Mouse (Mus musculus): ENCODE results near the gene Taf11.

Gene Taf11

GRCm38 (mm10) chr17:27934136-27934910 lies 24.7 kb upstream of the Taf11 start:
- ChIA-PET POLR2A (interaction anchor here in 1 of 4 experiments (1.0 kb wide), 1 partner anchor 8 kb away, joined by 3 read pairs; no protein-coding TSS in a partner anchor), CTCF (interaction anchor here in 2 of 4 experiments (0.6 to 1.7 kb wide), 3 partner anchors 35 to 114 kb away, joined by 3 to 4 read pairs (median 3); no protein-coding TSS in a partner anchor)

GRCm38 (mm10) chr17:27931826-27932225 lies 22.2 kb upstream of the Taf11 start:
- POLR2A ChIA-PET = interaction anchor here in 1 of 4 experiments (0.6 to 1.2 kb wide), 2 partner anchors 10 to 321 kb away, joined by 3 to 6 read pairs; no protein-coding TSS in a partner anchor

GRCm38 (mm10) chr17:27930291-27930690 lies 20.6 kb upstream of the Taf11 start:
- CTCF ChIA-PET = interaction anchor here in 2 of 4 experiments (0.6 to 0.9 kb wide), 2 partner anchors 118 to 165 kb away, joined by 3 read pairs; no protein-coding TSS in a partner anchor
- POLR2A ChIA-PET = interaction anchor here in 2 of 4 experiments (0.8 to 1.6 kb wide), 3 partner anchors 20 to 314 kb away, joined by 3 read pairs; no protein-coding TSS in a partner anchor

More at GRCm38 (mm10) chr17:27931826-27932225, 22.2 kb upstream of the Taf11 start:
- CTCF ChIA-PET = no interaction called here

- CTCF ChIA-PET = interaction anchor here in 2 of 4 experiments (0.6 to 0.8 kb wide), 5 partner anchors 44 to 541 kb away, joined by 3 to 6 read pairs (median 3); no protein-coding TSS in a partner anchor
- POLR2A ChIA-PET = interaction anchor here in 2 of 4 experiments (0.6 to 2.8 kb wide), 2 partner anchors 16 to 187 kb away, joined by 4 to 11 read pairs; partner anchors contain the start of genes Anks1 (in 1 of the 2) and Taf11 (in 1 of the 2)
Observed at GRCm38 (mm10) chr17:27925504-27925903, 15.9 kb upstream of the Taf11 start.

- POLR2A ChIA-PET = interaction anchor here in 1 of 4 experiments (2.8 kb wide), 1 partner anchor 15 kb away, joined by 11 read pairs; the partner anchor contains the start of genes Anks1 and Taf11
- CTCF ChIA-PET = interaction anchor here in 2 of 4 experiments (0.6 to 0.7 kb wide), 3 partner anchors 343 to 787 kb away, joined by 3 to 9 read pairs (median 3); no protein-coding TSS in a partner anchor
Observed at GRCm38 (mm10) chr17:27925054-27925453, 15.4 kb upstream of the Taf11 start.

GRCm38 (mm10) chr17:27922174-27922712 lies 12.6 kb upstream of the Taf11 start:
- POLR2A ChIA-PET = interaction anchor here in 2 of 4 experiments (0.6 to 2.3 kb wide), 4 partner anchors 10 to 19 kb away, joined by 3 to 9 read pairs (median 3); no protein-coding TSS in a partner anchor
- CTCF ChIA-PET = no interaction called here

- ChIA-PET POLR2A (interaction anchor here in 2 of 4 experiments (1.0 to 2.3 kb wide), 10 partner anchors 11 to 118 kb away, joined by 3 to 9 read pairs (median 4); partner anchors contain the start of genes Taf11 (in 2 of the 2) and Anks1 (in 1 of the 2)), CTCF (interaction anchor here in 1 of 4 experiments (0.8 to 1.3 kb wide), 2 partner anchors 38 to 321 kb away, joined by 3 read pairs; no protein-coding TSS in a partner anchor)
Observed at GRCm38 (mm10) chr17:27920676-27921075, 11.0 kb upstream of the Taf11 start.

GRCm38 (mm10) chr17:27916366-27916765 lies 6.7 kb upstream of the Taf11 start:
- CTCF ChIA-PET = interaction anchor here in 1 of 4 experiments (0.6 kb wide), 2 partner anchors 8 to 48 kb away, joined by 4 to 8 read pairs; no protein-coding TSS in a partner anchor
- POLR2A ChIA-PET = interaction anchor here in 1 of 4 experiments (1.3 to 1.6 kb wide), 2 partner anchors 8 to 21 kb away, joined by 3 to 6 read pairs; no protein-coding TSS in a partner anchor

- ChIA-PET POLR2A (interaction anchor here in 2 of 4 experiments (0.7 to 2.4 kb wide), 2 partner anchors 55 to 87 kb away, joined by 3 to 6 read pairs; no protein-coding TSS in a partner anchor), CTCF (interaction anchor here in 1 of 4 experiments (1.0 kb wide), 1 partner anchor 134 kb away, joined by 3 read pairs; no protein-coding TSS in a partner anchor)
Observed at GRCm38 (mm10) chr17:27914742-27915141, 5.1 kb upstream of the Taf11 start.

GRCm38 (mm10) chr17:27911371-27911770 lies 1.7 kb upstream of the Taf11 start:
- CTCF ChIA-PET = no interaction called here
- POLR2A ChIA-PET = interaction anchor here in 1 of 4 experiments (1.9 kb wide), 1 partner anchor 27 kb away, joined by 7 read pairs; no protein-coding TSS in a partner anchor

- CTCF ChIA-PET = interaction anchor here (0.6 to 2.5 kb wide), 11 partner anchors 12 to 153 kb away, joined by 3 to 7 read pairs (median 3); no protein-coding TSS in a partner anchor
- POLR2A ChIA-PET = interaction anchor here (0.5 to 2.4 kb wide), 37 partner anchors 8 to 422 kb away, joined by 3 to 11 read pairs (median 4); partner anchors contain the start of genes Tcp11 (in 3 of the 4) and Uhrf1bp1 (in 1 of the 4)
Observed at GRCm38 (mm10) chr17:27908888-27909621, 589 bp downstream of the Taf11 start, which contains the start of gene Anks1. TSS of gene Anks1 (plus strand) at chr17:27909306.

- ChIA-PET CTCF (interaction anchor here (0.6 to 2.5 kb wide), 20 partner anchors 8 to 926 kb away, joined by 3 to 8 read pairs (median 3); partner anchors contain the start of gene Tcp11 (in 2 of the 4)), POLR2A (interaction anchor here (0.6 to 2.4 kb wide), 43 partner anchors 9 to 1024 kb away, joined by 3 to 11 read pairs (median 4); partner anchors contain the start of genes Hmga1 (in 1 of the 4), RPS10-NUDT3 (in 1 of the 4), Scube3 (in 1 of the 4) and Tcp11 (in 1 of the 4))
Observed at GRCm38 (mm10) chr17:27908206-27908887, 1.3 kb downstream of the Taf11 start.

- POLR2A ChIA-PET = interaction anchor here (0.5 to 2.4 kb wide), 38 partner anchors 8 to 1199 kb away, joined by 3 to 11 read pairs (median 4); partner anchors contain the start of genes Hmga1 (in 1 of the 4), RPS10-NUDT3 (in 1 of the 4), Scube3 (in 1 of the 4) and Tcp11 (in 1 of the 4)
- CTCF ChIA-PET = interaction anchor here (0.6 to 2.5 kb wide), 18 partner anchors 9 to 927 kb away, joined by 3 to 8 read pairs (median 3); partner anchors contain the start of gene Tcp11 (in 2 of the 4)
Observed at GRCm38 (mm10) chr17:27907512-27908205, 2.0 kb downstream of the Taf11 start.

GRCm38 (mm10) chr17:27886499-27887210 lies 23.0 kb downstream of the Taf11 start:
- ChIA-PET CTCF (interaction anchor here in 3 of 4 experiments (0.6 to 2.1 kb wide), 13 partner anchors 11 to 752 kb away, joined by 3 to 5 read pairs (median 4); no protein-coding TSS in a partner anchor), POLR2A (interaction anchor here (0.5 to 2.0 kb wide), 14 partner anchors 10 to 257 kb away, joined by 3 to 6 read pairs (median 4); partner anchors contain the start of genes Anks1 (in 1 of the 4), Taf11 (in 1 of the 4), Tcp11 (in 1 of the 4) and Uhrf1bp1 (in 1 of the 4))

- ChIA-PET CTCF (no interaction called here), POLR2A (interaction anchor here in 1 of 4 experiments (1.0 to 1.8 kb wide), 5 partner anchors 9 to 24 kb away, joined by 3 to 6 read pairs (median 5); no protein-coding TSS in a partner anchor)
Observed at GRCm38 (mm10) chr17:27883994-27884393, 25.6 kb downstream of the Taf11 start.
